Mouse (Mus musculus) hindbrain, embryonic 16.5 days (tissue): ENCODE results near the gene Faap20. TPM values are rescaled to one million over a fixed set of nuclear protein-coding genes. Genes with fewer than 3 reads are reported as not detected.

ENCODE experiments used
- ATAC-seq: fragments of 200-750 bp; cut with Nextera tagmentation; 2 replicates; pipeline ENCODE4 v1.8.0; 2017; ENCODE audit warnings: moderate TSS enrichment, moderate library complexity
- H3K27ac ChIP-seq: fragments of 300-500 bp; sonication (generic); 2 replicates; pipeline ENCODE4 v1.5.1; 2014; ENCODE audit warnings: low read depth, mild to moderate bottlenecking, control low read depth, low read length, moderate library complexity
- H3K27me3 ChIP-seq: fragments of 300-500 bp; sonication (generic); replicated peaks from 2 replicates; pipeline ENCODE4 v1.6.1; 2014; ENCODE audit warnings: low read length; ENCODE audit not compliant: control insufficient read depth, insufficient read depth
- H3K36me3 ChIP-seq: fragments of 300-500 bp; sonication (generic); 2 replicates; pipeline ENCODE4 v1.6.1; 2014; ENCODE audit warnings: mild to moderate bottlenecking, low read length, moderate library complexity, mixed read lengths; ENCODE audit not compliant: control insufficient read depth, insufficient read depth
- H3K4me1 ChIP-seq: fragments of 300-500 bp; sonication (generic); 2 replicates; pipeline ENCODE4 v1.6.1; 2014; ENCODE audit warnings: low read depth, low read length; ENCODE audit not compliant: control insufficient read depth, insufficient read depth
- H3K4me2 ChIP-seq: fragments of 300-500 bp; sonication (generic); 2 replicates; pipeline ENCODE4 v1.6.1; 2014; ENCODE audit warnings: mild to moderate bottlenecking, low read length, control low read depth, moderate library complexity
- H3K4me3 ChIP-seq: fragments of 300-500 bp; sonication (generic); 2 replicates; pipeline ENCODE4 v1.5.1; 2014; ENCODE audit warnings: mild to moderate bottlenecking, low read length, control low read depth, moderate library complexity
- H3K9ac ChIP-seq: fragments of 300-500 bp; sonication (generic); 2 replicates; pipeline ENCODE4 v1.6.1; 2014; ENCODE audit warnings: low read depth, mild to moderate bottlenecking, control low read depth, low read length, moderate library complexity
- H3K9me3 ChIP-seq: fragments of 300-500 bp; sonication (generic); 2 replicates; pipeline ENCODE4 v1.6.1; 2014; ENCODE audit warnings: mild to moderate bottlenecking, low read length, moderate library complexity; ENCODE audit not compliant: control insufficient read depth
- WGBS: fragments of 180-500 bp; shearing (Covaris S2); extraction: QIAGEN DNeasy Blood & Tissue Kit; methylation state at CpG from one replicate; pipeline ENCODE4 v1.1.7; 2014; 5-methylcytosine and 5-hydroxymethylcytosine counted together
- polyA plus RNA-seq: library from polyadenylated mRNA; unstranded; fragments of >200 nt; fragmentation: Nextera tagmentation; extraction: Ambion mirVana; gene quantifications from 2 replicates; pipeline ENCODE4 v1.2.1, GENCODE M21; 2015

The Faap20 gene
- polyA plus RNA-seq, 1 experiment from 2014 or later = 72.5 TPM

GRCm38 (mm10) chr4:155279054-155279453 is 29.5 kb downstream of the Faap20 start:
- no peak overlapping the region for H3K9ac ChIP-seq
- H3K36me3 ChIP-seq = no peaks in the 10 kb centered on the region
- H3K27me3 ChIP-seq = no peaks in the 10 kb centered on the region
- no peak for ATAC-seq
- peaks cover 8% of the 10 kb centered on the region for H3K4me1 ChIP-seq
- no peak overlapping the region for H3K4me3 ChIP-seq
- no peaks in the 10 kb centered on the region for H3K9me3 ChIP-seq
- H3K27ac ChIP-seq = no peak overlapping the region
- 79% methylated on average over 8 of the region's 8 CpGs for WGBS
- no peak overlapping the region for H3K4me2 ChIP-seq

GRCm38 (mm10) chr4:155279926-155280767 is 30.5 kb downstream of the Faap20 start:
- H3K4me3 ChIP-seq = no peak overlapping the region
- WGBS = 72% methylated on average over 16 of the region's 16 CpGs
- no peak overlapping the region for H3K4me2 ChIP-seq
- peak; percentile 35; the same call in 1 of the 2 replicates for ATAC-seq
- H3K36me3 ChIP-seq = no peaks in the 10 kb centered on the region
- H3K9me3 ChIP-seq = no peaks in the 10 kb centered on the region
- H3K4me1 ChIP-seq = peaks cover 8% of the 10 kb centered on the region
- no peaks in the 10 kb centered on the region for H3K27me3 ChIP-seq
- H3K9ac ChIP-seq = no peak overlapping the region
- no peak overlapping the region for H3K27ac ChIP-seq

GRCm38 (mm10) chr4:155280768-155281121 is 31.1 kb downstream of the Faap20 start:
- WGBS = 82% methylated on average over 1 of the region's 1 CpGs
- H3K27ac ChIP-seq = no peak overlapping the region
- no peak overlapping the region for H3K4me2 ChIP-seq
- H3K4me1 ChIP-seq = peaks cover 8% of the 10 kb centered on the region
- H3K9me3 ChIP-seq = no peaks in the 10 kb centered on the region
- H3K4me3 ChIP-seq = no peak overlapping the region
- no peak for ATAC-seq
- H3K27me3 ChIP-seq = no peaks in the 10 kb centered on the region
- no peaks in the 10 kb centered on the region for H3K36me3 ChIP-seq
- H3K9ac ChIP-seq = no peak overlapping the region

GRCm38 (mm10) chr4:155281227-155281626 is 31.6 kb downstream of the Faap20 start:
- Histone ChIP-seq H3K4me1 (peaks cover 8% of the 10 kb centered on the region), H3K9me3 (no peaks in the 10 kb centered on the region), H3K27me3 (no peaks in the 10 kb centered on the region), H3K9ac (no peak overlapping the region), H3K4me3 (no peak overlapping the region), H3K36me3 (no peaks in the 10 kb centered on the region), H3K27ac (no peak overlapping the region), H3K4me2 (no peak overlapping the region)
- 71% methylated on average over 2 of the region's 2 CpGs for WGBS
- ATAC-seq = no peak

GRCm38 (mm10) chr4:155281652-155282051 is 32.0 kb downstream of the Faap20 start:
- no peak overlapping the region for H3K9ac ChIP-seq
- H3K27ac ChIP-seq = no peak overlapping the region
- H3K36me3 ChIP-seq = no peaks in the 10 kb centered on the region
- no peaks in the 10 kb centered on the region for H3K9me3 ChIP-seq
- H3K4me2 ChIP-seq = no peak overlapping the region
- no peaks in the 10 kb centered on the region for H3K27me3 ChIP-seq
- H3K4me1 ChIP-seq = peaks cover 8% of the 10 kb centered on the region
- 84% methylated on average over 8 of the region's 8 CpGs for WGBS
- H3K4me3 ChIP-seq = no peak overlapping the region
- ATAC-seq = no peak

GRCm38 (mm10) chr4:155282231-155282630 is 32.6 kb downstream of the Faap20 start:
- Histone ChIP-seq H3K27me3 (no peaks in the 10 kb centered on the region), H3K36me3 (no peaks in the 10 kb centered on the region), H3K27ac (no peak overlapping the region), H3K9me3 (no peaks in the 10 kb centered on the region), H3K4me3 (no peak overlapping the region), H3K4me2 (no peak overlapping the region), H3K9ac (no peak overlapping the region), H3K4me1 (peaks cover 8% of the 10 kb centered on the region)
- 75% methylated on average over 6 of the region's 6 CpGs for WGBS
- no peak for ATAC-seq

GRCm38 (mm10) chr4:155283001-155283503 is 33.5 kb downstream of the Faap20 start:
- no peak overlapping the region for H3K4me3 ChIP-seq
- no peaks in the 10 kb centered on the region for H3K9me3 ChIP-seq
- no peaks in the 10 kb centered on the region for H3K27me3 ChIP-seq
- ATAC-seq = no peak
- peak overlapping the region; percentile 2 for H3K27ac ChIP-seq
- H3K4me1 ChIP-seq = peaks cover 8% of the 10 kb centered on the region
- no peaks in the 10 kb centered on the region for H3K36me3 ChIP-seq
- WGBS = 54% methylated on average over 10 of the region's 11 CpGs
- H3K9ac ChIP-seq = no peak overlapping the region
- no peak overlapping the region for H3K4me2 ChIP-seq

- Histone ChIP-seq H3K4me2 (no peak overlapping the region), H3K36me3 (no peaks in the 10 kb centered on the region), H3K27me3 (no peaks in the 10 kb centered on the region), H3K9ac (no peak overlapping the region), H3K9me3 (no peaks in the 10 kb centered on the region), H3K27ac (peak overlapping the region; percentile 2), H3K4me1 (peaks cover 8% of the 10 kb centered on the region), H3K4me3 (no peak overlapping the region)
- no peak for ATAC-seq
- 61% methylated on average over 9 of the region's 9 CpGs for WGBS
These were observed 34.0 kb downstream of the Faap20 start for GRCm38 (mm10) chr4:155283585-155283984.

GRCm38 (mm10) chr4:155284521-155285379 is 35.1 kb downstream of the Faap20 start:
- 78% methylated on average over 15 of the region's 15 CpGs for WGBS
- no peak overlapping the region for H3K4me3 ChIP-seq
- peaks cover 8% of the 10 kb centered on the region for H3K4me1 ChIP-seq
- no peaks in the 10 kb centered on the region for H3K9me3 ChIP-seq
- H3K27me3 ChIP-seq = no peaks in the 10 kb centered on the region
- no peak overlapping the region for H3K4me2 ChIP-seq
- no peak overlapping the region for H3K9ac ChIP-seq
- H3K27ac ChIP-seq = no peak overlapping the region
- H3K36me3 ChIP-seq = no peaks in the 10 kb centered on the region; the same call in 1 of the 2 replicates
- no peak for ATAC-seq
